In the genomic region with DNA sequence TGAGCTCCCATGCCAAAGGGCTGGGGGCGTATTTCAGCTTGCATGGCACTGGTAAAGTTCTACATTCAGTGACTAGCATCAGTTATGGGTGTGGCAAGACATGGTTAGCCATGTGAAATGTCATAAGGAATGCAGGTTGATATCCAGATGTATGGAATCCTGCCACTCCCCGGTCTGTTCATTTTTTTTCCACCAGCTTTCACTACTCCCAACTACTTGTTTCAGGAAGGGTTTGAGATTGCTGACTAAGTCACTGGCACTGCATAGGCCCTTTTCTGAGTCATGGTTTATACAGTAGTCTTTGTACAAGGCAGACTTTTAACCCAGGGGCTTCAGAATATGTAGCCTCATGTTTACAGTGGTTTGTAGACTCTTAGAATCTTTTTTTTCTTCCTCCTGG, we compare ENCODE assay signal across 14 mouse cellular contexts.
"Had no signal": no experiment of that assay in that cellular context is flagged by ENCODE, and none has a peak within 500 bp of the region (broad histone marks: within the 10 kb centered on the region; RNA-seq: fewer than 3 reads in every experiment).

No protein-coding gene starts in this region.

- DNase-seq: gastrocnemius, adult 2 months; gastrocnemius, postnatal 10 days; gastrocnemius, postnatal 25 days; heart, adult 2 months; heart, postnatal 14 days; heart, postnatal 36 days; kidney, adult 11 months; kidney, adult 2 months; kidney, adult 9 months; kidney, postnatal 14 days; kidney, postnatal 36 days; layer of hippocampus, adult 9-11 months; layer of hippocampus, postnatal 36 days; left cerebral cortex, postnatal 4 days had no signal
